Mouse (Mus musculus) embryo, embryonic 10 days (tissue): ENCODE results near the gene Rorc.

Experiments used
- DNase-seq: peaks from one replicate; pipeline ENCODE4 v3.0.0-alpha.2; 2015; ENCODE audit warnings: low spot score

The Rorc gene

DNA sequence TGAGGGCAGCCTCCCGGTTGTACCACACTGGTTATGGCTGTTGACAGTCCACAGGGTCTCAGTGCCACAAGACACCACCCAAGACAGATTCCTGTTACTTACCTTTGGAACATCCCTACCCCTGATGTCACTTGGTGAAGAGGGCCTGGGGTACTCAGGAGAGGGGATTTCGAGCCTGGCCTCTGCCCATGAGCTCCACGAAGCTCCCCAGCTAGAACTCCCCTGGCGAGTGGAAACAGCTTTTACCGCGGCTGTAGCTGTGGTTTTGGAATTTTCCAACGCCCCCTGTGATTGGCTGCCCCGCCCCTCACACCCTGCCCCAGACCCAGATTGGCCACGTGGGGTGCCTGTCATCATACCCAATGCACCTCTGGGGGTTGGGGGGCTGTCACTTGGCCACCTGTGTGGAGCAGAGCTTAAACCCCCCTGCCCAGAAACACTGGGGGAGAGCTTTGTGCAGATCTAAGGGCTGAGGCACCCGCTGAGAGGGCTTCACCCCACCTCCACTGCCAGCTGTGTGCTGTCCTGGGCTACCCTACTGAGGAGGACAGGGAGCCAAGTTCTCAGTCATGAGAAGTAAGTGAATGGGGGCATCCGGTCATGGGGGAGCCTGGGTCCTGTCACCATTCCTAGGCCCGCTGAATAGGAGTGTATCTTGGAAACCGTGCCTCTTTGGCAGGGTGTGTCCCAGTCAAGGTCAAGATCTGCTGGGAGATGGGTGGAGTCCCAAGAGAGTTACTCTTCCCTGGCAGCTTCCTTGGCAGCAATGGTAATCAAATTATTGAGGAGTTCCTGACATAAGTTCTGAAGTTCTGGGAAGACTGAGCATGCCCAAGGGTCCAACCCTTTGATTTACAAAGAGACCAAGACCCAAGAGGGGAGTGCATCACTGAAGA is 4.7 kb downstream of the Rorc start:
- no peak for DNase-seq

DNA sequence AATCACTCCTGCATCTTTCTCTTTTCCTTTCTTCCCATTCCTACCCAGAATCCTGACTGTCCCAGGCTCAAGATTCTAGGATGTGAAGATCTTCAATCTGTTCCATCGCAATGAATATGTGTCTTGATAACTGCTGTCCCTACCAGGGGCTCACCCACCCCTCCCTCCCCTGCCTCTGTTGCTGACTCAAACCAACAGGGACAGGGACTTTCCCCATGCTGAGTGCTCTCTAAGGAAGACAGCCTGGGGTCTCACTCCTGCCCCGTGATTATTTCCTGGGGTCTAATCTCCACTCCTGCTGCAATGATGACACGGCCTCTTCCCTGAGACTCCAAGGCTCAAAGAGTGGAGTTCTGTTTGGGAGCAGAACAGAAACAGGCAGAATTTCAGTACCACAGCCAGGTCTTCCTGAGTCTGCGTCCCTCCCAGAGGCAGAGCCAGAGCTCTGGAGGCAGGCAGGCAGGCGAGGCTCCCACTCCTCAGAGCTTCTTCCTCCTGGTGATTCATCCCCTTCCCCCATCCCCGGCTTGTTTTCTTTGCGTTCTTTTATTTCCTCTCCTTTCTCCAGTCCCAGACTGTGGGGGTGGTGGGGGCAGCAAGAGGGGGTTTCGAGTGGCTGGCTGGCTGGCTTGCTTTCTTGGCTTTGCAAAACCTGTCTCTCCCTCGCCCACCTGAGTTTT is 7.4 kb downstream of the Rorc start:
- DNase-seq, result no peak

DNA sequence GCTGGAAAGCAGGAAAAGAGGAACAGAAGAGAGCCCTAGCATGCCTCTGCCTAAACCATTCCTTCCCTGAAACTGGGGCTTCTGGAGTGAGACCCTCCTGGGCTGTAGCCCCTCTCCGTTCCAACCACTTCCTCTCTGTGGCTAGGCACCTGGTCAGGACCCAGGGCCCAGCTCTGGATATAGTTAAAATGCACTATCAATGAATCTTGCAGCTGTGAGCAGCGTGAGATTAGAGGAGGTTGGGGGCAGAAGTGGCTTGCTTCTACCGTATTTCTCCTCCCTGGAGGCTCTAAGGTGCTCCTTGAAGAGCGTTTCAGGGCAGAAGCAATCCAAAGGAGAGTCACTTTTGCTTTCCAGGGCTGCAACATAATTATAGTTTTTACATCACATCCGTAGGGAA is 9.7 kb downstream of the Rorc start:
- no peak for DNase-seq

DNA sequence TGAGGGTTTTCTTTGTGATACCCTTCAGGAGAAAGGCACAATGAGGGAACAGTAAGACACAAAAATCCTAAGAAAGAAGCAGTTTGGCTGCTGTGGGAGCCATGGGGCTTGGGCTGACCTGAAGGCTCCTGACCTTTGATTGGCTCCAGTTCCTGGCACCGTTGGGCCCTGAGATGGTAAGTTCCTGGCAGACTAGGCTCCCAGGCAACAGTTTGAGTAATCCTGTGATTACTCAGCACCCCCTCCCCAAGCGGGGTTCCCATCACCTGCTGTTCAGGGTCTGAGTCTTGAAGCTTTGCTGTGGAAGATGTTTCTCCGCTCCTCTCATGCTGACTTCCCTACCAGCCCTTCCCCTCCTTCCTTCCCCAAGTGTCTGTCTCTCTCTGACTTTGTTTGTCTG is 10.9 kb downstream of the Rorc start:
- DNase-seq, result no peak

DNA sequence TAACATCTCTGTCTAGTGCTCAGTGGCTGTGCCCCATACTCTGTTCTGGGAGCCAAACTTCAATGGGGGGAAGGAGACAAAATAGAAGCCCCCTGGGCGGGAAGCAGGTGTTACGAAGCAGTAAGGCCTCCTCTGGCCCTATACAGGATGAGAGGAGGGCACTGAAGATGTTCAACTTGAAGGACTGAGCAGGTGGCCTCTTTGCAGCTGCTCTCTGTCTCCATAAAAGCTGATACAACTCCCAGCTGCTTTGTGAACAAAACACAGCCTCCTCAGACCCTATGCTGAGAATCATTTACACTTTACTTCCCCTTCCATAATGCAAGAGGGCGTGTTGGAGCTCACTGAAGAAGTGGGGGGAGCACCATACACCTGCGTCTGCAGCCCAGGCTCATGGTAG is 14.1 kb downstream of the Rorc start:
- no peak for DNase-seq

DNA sequence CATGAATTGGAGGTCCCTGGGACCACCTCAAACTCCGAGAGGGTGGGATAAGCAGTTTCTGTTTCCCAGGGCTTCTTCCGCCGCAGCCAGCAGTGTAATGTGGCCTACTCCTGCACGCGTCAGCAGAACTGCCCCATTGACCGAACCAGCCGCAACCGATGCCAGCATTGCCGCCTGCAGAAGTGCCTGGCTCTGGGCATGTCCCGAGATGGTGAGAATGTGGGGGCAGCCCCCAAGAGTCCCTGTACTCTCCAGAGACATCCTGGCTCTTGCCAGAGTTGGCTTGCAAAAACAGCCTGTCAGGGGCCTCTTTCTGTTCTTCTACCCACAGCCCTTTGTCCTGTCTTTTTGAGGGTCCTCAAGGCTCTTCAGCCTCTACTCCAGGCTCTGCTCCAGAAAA is 14.8 kb downstream of the Rorc start:
- DNase-seq, result no peak

DNA sequence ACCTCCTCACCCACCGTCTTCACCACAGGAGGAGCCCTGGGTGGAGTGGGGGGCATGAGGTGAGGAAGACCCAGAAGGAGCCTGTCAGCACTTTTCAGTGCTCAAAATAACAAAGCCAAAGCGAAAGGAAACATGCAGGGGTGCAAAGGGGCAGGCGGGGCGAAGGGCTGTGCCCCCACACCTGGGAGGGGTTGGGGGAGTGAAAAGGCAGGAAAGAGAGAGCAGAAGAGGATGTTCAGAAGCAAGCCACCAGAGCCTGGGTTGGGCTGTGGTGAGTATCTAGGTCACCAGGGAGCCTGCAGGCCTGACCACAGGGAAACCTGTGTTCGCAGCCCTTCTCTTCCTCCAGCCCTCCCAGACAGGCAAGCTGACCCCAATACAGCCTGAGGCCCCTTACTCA is 15.5 kb downstream of the Rorc start:
- DNase-seq, result no peak

DNA sequence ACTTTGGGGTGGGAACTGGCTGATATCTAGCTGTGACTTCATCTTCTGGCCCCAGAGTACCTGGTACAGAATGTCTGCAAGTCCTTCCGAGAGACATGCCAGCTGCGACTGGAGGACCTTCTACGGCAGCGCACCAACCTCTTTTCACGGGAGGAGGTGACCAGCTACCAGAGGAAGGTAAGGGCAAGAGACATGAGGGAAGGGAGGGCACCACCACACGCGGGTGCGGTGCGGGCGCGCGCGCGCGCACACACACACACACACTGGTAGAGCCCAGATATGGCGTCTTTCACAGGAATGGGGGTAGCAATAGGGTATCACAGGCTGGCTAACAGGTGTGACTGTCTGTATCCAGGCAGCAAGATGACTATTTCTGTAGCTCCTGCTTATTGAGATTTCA is 16.8 kb downstream of the Rorc start:
- DNase-seq, result no peak

DNA sequence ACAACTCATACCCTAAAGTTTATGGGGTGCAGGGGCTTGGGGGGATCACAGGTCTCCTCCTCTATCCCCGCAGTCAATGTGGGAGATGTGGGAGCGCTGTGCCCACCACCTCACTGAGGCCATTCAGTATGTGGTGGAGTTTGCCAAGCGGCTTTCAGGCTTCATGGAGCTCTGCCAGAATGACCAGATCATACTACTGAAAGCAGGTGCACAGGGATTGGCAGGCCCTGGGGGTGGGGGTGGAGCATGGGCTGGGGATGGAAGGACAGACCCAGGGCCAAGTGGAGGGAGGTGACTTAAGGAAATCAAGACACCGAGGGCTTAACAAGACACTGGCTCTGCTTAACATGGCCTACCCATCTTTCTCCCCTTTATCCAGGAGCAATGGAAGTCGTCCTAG is 18.4 kb downstream of the Rorc start:
- DNase-seq, result no peak

DNA sequence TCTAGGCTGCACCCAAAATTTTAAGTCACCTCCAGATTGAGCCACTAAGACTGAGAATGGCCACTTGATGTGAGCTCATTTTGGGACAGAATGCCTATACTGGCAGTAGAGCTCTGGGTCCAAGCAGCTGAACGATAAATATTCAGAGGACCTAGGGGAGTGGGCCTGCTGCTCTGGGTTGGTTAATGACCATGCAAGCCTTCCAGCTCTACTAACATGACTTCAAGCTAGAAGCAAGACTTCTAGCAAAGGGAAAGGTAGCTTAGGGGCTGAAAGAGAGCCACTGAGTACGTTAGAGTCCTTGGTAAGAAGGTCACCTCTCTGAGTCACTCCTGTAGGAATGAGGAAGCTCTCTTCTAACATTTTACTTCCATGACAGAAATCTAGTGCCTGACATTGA is 19.5 kb downstream of the Rorc start:
- DNase-seq, result no peak

DNA sequence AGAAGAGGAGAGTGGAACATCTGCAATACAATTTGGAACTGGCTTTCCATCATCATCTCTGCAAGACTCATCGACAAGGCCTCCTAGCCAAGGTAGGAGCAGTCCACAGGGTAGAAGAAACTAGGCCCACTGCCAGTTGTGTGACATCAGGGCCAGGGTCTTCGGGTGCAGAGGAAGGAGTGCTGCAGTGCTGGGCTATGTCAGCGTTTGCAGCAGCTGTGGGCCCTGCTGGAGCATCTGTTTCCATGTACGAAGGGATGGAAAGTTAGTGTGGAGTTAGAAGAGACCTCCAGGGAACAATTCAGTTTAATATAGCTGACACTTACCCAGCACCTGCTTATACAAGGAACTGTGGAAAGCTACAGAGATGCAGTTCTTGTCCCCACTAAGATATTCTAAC is 20.5 kb downstream of the Rorc start:
- no peak for DNase-seq

DNA sequence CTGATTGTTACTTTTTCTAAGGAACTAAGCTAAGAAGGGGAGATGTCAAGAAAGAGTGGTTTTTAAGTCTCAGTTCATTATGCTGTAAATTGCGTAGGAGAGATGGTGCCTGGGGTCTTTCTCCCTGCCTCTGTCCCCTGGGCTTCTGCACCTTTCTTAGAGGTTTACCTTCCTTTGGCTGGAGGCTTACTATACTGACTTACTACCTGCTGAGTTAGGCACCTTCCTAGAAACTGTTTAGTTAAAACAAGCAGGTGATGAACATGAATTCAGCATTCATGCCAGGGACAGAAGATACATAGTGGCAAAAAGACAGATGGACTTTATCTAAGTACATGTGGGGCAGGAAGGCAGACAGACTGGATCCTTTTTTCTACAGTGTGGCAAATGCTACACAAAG is 23.7 kb downstream of the Rorc start:
- DNase-seq, result no peak

DNA sequence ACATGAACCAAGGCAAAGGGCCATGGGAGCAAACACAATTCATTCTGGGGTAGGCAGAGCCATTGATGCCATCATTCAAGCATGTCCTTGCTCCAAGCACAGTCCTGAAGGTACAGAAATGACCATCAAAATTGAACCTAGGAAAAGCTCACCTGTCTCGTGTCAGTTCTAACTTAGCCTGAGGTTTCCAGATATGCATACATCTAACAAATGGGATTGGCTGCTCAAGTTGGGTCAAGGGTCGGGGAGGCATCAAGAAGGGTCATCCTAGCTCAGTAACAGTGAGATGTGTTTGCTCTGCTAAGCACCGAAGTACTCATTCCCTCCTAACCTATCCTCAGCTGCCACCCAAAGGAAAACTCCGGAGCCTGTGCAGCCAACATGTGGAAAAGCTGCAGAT is 24.3 kb downstream of the Rorc start:
- no peak for DNase-seq

DNA sequence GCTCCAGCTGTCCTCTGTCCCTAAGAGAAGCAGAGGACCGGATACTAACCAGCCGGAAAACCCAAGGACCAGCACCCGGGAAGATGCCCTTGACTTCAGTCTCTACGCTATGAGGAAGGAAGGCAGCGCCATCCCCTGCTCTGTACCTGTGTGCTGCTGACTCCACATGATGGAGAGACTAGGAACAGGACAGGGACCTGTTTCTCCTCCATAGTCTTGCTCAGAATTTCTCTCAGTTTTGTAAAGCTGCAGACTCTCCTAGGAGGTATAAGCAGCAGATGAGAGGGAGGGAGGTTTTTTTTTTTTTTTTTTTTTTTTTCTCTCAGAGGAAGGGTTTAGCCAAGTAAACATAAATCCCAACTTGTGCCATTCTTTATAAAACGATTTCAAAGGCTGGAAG is 25.6 kb downstream of the Rorc start, which contains the start of gene Lingo4:
Gene Lingo4, plus strand, starts transcription at position 301 of the 400 bp plus-strand sequence.
- DNase-seq, result no peak

DNA sequence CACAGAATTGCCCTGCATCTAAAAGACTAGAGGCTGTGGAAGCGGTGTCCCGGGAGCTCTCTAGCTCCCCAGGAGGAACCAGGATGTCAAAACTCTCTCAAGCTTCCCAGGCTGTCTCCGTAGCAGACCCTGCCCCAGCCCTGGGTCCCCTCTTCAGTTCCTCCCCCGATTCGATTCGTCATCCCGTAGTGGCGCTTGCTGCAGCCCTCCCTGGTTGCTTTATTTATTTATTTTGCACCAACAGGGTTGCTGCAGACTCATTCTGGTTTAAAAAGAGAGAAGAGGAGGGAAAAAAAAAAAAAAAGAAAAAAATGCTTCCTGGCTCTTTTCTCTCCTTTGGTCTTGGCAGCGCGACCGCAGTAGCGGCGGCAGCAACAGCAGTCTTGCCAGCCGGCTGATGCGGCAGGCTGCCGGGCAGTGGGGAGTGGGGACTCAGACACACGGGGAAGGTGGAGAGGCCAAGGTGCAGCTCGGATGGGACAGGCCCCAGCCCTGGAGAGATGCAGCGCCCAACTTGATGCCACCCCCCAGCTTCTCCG is 26.4 kb downstream of the Rorc start:
- peak; percentile 65 for DNase-seq

DNA sequence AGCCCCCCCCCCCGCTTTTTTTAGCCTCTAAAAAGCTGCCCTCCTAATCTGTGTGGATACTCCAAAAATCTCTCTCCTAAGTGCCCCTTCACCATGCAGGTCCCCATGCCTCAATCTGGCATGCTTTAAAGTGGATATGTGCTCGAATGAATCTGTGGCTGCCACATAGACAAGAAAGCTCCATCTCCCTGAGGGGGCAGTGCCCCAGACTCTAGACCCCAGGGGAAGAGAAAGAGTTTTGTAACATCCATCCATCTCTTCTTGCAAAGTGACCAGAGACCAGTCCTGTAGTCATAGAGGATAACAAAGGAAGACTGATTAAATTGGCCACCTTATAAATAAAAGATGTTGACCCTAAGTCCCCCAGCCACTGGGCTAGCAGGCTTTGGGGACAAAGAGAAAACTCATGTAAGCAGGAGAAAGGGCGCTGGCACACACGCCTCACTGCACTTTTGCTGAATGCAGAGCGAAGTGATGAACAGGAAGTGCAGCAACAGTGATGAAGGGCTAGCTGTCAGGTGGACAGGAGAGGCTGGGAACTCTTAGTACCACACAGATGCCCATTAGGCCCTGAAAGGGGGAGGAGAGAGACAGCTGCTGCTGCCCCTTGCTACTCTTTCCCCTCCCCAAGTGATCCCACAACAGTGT is 27.2 kb downstream of the Rorc start:
- peak; percentile 69 for DNase-seq

DNA sequence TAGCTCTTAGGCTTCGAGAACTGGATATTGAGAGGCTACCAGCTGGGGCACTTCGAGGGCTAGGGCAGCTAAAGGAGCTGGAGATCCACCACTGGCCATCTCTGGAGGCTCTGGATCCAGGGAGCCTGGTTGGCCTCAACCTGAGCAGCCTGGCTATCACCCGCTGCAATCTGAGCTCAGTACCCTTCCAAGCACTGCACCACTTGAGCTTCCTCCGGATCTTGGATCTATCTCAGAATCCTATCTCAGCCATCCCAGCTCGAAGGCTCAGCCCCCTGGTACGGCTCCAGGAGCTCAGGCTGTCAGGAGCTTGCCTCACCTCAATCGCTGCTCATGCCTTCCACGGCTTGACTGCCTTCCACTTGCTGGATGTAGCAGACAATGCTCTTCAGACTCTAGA is 29.9 kb downstream of the Rorc start:
- no peak for DNase-seq

DNA sequence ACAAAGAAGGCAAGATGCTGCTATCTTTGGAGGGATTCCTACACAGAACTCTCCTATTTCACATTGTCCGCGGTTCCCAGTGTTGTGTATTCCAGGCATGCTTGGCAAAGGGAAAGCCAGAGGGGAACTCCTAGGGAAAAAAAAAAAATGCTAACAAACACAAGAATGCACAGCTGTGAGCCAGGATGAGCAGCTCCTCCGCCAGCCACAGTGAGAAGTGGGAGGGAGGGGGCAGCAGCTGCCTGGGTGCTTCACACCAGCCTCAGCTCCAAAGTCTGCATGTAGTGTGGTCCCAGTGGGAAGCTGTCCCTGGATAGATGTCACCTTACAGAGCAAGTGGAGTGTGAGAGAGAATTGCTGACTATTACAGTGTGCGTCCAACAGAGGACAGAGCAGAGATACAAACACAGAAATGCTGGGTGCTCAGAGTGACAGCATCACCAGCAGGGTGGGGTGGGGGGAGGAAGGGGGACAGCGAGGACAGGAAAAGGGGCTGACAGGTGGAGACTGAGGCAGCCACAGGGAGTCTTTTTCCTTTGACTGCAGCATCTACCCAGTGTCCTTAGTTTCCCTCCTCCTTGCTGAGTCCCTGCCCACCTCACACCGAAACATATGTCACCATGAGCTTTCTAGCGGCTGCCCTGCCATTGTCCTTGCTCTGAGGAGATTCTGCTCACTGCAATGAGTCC is 31.9 kb downstream of the Rorc start:
- peak; percentile 10 for DNase-seq

DNA sequence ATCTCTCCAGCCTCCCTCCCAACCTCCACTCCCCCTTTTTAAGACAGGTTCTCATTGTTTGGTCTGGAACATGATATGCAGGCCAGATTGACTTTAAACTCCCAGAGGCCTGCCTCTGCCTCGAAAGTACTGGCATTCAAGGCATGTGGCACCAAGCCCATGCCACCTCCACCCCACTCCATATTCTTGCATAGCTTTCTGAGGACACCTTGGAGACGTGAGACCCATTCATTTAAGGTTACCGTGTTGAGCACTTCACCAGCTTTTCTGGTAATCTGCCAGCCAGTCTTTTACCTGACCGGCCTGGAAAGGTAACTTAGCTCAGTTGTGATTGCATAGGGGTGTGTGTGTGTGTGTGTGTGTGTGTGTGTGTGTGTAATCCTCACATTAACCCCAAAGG is 33.0 kb downstream of the Rorc start:
- no peak for DNase-seq

DNA sequence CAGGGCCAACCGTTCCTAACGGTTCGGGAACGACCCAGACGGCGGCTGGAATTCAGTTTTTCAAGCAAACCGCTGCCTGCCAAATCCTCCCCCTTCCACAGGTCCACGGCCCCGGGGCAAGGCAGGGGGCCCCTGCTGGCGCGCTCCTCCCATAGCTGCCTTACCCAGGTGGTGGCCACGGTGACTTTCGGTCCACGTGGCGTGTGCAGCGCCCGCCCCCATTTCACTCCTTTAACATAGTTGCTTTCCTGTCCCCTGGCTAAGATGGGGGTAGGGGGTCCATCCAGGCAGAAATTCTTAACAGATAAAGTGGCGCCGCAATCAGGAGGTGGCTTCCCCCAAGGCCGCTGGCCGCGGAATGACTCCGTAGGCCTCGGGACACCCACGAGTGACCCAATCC is 39.9 kb downstream of the Rorc start:
- DNase-seq, result peak; percentile 11

DNA sequence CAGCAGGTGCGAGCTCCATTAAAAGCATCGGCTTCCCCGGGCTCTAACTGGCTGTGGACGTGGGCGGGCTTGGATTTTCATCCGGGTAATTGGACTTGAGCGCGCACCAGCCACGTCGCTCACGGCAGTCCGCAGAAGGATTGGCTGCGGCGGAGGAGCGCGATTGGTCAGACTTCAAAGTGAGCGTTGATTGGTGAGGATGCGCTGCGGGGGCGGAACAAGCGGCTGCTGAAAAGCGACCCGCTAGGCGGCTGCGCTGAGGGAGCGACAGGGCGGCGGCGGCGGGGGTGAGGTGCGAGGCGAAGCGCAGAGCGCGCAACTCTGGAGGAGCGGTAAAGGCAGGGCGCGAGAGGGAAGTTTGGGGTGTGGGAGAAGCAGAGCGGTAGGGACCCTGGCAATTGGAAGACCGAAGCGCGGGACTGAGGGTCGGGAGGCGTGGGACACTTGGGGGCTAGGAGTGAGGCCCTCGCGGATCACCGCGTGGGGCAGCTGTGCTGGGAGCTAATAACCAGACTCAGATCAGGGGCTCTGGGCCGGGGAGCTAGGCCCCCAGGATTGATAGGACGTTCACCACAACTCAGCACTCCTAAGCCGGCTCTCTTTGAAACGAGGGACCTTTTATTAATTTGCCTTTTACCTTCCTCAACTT is 40.6 kb downstream of the Rorc start, which contains the start of gene Tdrkh:
Gene Tdrkh, plus strand, starts transcription at position 243 of the 649 bp plus-strand sequence.
- DNase-seq, result peak; percentile 98

DNA sequence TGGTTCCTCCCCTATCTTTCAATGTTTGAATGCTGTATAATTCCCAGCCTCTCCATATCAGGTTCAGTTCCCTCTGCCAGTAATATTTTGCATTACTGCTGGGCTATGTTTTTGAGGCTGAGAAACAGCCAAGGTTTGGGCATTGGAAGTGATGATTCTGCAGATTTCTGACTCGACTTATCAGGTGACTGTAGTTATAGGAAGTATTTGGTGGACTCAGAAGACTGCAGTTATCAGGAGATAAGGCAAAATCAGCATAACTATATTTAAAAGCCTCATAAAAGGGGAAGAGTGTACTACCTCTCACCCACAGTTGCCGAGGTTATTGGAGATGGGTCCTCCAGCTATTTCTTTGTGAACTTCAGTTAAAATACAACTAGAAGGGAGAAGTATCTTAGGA is 58.4 kb downstream of the Rorc start:
- no peak for DNase-seq
